Mouse (Mus musculus) gastrocnemius, postnatal 4 days (tissue): ENCODE measurements at regions not wholly inside any gene's neighbourhood (a gene's known extent, or its start where the extent isn't known, plus 50 kb on each side); places are given as distances from the start of the nearest gene placed in this dataset.

ENCODE experiments used
- DNase-seq, 2 experiments: peaks; one replicate each; pipeline ENCODE4 v3.0.0; 2021 to 2022; ENCODE audit warnings: low spot score in 2 of 2, mixed read lengths in 2 of 2

- DNase-seq: no peak
Observed at GRCm38 (mm10) chr6:117563704-117564103, 277.3 kb upstream of the Zfp637 start.

DNA sequence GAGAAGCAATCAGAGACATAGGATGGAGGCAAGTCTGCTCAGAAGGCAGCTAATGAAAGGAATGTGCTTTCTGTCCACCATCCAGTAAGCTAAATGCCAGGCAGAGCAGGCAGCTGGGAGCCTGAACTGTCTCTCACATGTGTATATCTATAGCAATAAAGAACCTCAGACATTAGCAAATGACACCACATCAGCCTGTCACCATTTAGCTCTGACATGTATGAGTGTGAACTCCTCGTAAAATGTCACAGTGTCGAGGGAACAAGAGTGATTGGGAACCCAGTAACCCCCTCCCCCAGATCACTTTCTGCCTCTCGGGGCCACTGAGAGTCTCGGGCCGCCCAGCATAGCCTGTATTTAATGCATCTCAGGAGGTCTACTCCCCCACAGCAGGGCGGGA, 274.2 kb upstream of the Zfp637 start:
- no peak for DNase-seq

DNA sequence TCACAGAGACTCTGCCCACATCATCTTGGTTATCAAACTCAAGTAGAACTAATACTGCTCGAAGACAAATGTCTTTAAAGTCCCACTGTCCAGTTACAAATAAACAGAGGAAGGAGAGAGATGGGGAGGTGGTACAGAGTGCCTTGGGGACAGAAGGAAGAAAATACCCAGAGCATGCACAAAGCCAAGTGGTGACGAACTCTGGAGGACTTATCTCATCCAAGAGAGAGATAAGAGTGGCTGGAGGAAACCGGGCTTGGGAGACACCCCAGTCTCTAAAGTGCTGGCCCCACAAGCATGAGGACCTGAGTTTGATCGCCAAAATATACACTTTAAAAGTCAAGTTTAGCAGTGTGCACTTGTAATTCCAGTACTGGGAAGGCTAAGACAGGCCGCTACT, 273.3 kb upstream of the Zfp637 start:
- DNase-seq: no peak

DNA sequence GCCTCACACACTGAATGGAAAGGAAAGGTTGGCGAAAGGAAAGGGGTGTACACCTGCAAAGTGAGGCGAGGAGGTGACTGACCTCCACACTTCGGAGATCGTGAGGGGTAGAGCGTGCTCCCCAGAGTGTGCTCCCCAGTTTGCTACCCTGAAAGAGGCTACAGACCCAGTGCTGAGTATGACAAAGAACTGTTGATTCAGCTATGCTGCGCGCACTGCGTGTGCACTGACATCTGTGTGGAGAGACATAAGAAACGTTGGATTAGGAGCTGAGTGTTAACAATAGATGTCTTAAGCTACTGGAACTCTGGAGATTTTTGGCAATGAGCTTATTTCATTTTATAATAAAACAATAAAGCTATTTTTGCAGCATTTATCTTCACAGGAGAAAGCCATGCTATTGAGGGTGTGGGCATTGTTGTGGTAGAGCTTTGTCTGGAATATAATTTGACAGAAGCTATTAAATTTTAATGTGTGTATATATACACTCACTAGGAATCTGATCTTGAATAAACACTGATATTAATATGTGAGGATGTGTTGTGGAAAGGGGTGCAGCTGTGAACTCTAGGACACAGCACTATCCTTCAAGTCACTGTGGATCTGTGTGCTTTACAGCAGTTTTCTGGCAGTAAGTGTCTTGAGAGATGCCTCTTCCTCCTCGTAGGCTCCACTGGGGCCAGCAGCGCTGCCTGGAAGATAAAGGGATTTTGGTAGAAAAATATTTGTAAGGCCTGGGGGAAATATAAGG, 271.2 kb upstream of the Zfp637 start:
- no peak for DNase-seq

GRCm38 (mm10) chr6:117570346-117570745, 270.6 kb upstream of the Zfp637 start:
- DNase-seq: no peak

DNA sequence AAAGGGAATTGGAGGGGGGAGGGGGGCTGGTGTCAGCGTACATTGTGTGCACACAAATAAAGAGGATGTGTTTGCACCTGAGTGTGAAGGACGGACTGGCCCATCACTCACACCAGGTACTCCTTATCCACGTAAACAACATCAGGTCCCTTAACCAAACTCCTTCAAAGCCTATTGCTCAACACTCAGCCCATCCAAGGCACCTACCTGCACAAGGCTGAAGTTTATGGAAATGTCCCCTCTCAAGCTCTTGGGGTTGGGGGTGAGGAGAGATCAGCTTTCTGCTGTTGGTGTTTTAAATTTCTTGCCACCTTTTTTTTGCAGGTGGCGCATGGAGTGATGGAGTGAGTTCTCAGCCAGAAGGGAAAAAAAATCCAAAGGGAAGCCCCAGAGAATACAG, 270.2 kb upstream of the Zfp637 start:
- DNase-seq: no peak

DNA sequence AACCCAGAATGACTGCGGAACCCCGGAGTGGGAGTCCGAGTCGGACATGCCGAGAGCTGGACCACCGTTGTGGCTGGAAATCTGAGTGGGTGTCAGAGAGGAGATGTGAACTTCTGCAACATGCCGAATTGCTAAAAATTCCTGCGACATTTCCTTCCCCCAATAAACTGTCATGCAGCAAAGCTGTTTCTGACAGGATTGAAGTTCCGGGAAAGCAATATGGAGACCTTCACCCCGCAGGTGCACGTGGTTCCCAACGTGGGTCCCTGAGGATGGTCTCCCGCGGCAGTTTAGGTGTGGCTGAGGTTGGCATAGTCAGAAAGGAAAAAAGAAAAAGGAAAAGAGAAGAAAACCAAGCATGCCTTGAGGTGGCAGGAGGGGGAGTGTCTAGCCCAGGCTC, 269.0 kb upstream of the Zfp637 start:
- no peak for DNase-seq

GRCm38 (mm10) chr6:117573371-117573770, 267.6 kb upstream of the Zfp637 start:
- DNase-seq: no peak

GRCm38 (mm10) chr6:117574146-117574545, 266.8 kb upstream of the Zfp637 start:
- no peak for DNase-seq

DNA sequence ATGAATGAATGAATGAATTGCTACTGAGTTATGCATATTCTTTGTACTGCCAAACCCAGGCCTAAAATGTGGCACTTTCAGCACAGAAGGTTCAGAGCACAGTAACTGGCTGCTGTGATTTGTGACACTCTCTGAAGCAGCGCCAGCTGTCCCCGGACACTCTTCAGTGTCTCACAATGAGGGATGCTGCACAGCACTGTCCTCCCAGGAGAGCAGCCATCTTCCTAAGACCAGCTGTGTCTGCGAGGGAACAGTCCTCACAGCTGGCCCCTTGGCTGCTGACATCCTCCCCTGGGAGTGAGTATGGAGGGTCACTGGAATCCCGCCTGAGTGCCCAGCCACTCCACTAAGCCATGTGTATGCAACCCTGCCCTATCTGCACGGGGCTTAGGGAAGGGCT, 265.9 kb upstream of the Zfp637 start:
- DNase-seq: no peak

GRCm38 (mm10) chr6:117576021-117576420, 265.0 kb upstream of the Zfp637 start:
- DNase-seq: no peak

DNA sequence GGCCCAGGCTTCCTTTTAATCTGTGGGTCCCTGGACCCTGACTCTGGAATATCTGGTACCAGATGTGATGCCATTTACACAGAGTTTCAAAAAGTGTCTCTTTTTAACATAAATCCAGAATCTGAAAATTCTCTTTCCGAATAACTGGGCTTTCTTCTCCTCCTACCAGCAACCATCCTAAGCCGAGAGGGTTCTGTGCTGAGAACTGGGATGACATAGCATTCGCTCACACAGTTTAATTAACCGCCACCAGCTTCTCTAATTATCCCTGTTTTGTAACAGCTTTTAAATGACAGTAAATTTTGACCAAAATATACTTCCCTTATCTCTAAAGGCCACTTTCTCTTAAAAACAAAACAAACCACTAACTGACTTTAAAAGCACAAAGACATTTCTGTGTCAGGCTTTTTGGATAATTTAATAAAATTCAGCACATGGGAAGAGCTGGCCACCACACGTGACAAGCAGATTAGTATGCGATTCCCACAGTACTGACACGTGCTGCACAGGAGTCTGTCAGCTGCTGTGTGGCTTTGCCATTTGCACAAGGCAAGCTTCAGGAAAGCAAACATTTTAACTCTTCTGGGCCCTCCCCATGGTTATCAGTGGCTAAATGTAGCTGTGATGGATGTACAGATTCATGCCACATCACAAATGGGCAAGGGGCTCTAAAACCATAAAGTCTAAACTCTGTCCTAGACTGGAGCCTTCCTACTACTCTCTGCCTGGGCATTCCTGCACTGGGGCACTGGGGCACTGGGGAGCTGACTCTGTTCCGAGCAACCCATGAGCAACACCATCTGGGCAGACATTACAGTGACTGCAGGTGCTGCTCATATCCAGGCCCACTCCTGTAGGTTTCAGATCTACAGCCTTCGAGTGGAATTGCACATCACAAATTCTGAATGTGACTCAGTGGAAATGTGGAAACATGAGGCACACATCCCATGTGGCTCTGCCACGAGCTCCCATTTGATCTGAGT, 263.1 kb upstream of the Zfp637 start:
- peak in 1 of 2 experiments; percentile 4 for DNase-seq

GRCm38 (mm10) chr6:117580951-117581350, 260.0 kb upstream of the Zfp637 start:
- DNase-seq: no peak

DNA sequence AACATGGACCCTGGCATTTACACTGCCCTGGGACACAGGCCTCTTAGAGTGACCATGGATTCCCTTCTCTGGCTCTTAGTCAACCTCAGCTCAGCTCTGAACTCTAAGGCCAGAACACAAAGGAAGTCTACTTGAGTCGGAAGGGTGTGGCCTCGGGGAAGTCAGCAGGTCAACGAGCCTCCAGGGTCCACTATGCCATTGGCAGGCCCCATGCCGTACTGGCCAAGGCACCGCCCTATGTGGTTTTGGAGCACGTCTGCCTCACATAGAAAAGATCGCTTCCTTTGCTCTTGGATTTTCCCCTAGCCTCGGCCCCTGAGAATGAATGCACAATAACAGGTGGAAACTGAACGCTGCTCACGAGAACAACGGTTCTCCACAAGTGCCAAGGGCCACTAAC, 257.9 kb upstream of the Zfp637 start:
- peak in 1 of 2 experiments; percentile 31 for DNase-seq

DNA sequence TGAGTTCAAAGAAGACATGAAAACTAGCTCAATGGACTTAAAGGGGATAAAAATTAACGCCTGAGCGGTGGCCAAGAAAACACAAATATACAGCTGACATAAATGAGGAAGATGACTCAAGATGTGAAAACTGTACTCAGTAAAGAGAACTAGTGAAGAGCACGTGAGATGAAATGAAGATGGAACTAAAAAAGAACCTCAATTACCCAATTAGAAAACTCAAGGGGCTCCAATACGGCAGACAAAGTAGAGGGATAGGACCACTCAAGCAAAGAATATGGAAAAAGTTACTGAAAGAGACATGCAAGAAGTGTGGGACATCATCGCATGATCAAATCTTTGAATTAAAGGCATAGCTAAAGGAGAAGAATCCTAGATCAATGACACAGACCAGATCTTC, 256.4 kb upstream of the Zfp637 start:
- no peak for DNase-seq

- DNase-seq: no peak
Observed at GRCm38 (mm10) chr6:117596166-117596840, 244.7 kb upstream of the Zfp637 start.

DNA sequence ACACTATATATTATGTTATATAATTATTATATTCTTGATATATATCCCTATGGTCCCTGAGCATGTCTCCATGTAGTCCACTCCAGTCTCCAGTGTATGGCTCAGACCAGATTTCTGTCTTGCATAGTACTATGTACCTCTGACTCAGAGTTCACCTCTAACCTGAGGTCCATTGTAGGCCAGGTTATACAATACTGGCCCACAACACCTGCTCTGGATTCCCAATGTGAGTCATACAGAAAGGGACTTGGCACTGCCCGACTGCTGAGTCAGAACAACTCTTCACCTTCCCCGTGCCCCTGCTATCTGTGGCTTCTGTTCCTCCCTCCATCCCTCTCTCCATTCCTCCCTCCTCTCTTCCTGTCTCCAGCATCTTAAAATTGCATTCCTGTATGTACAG, 236.1 kb upstream of the Zfp637 start:
- DNase-seq: no peak

GRCm38 (mm10) chr6:117605685-117606084, 235.3 kb upstream of the Zfp637 start:
- no peak for DNase-seq

DNA sequence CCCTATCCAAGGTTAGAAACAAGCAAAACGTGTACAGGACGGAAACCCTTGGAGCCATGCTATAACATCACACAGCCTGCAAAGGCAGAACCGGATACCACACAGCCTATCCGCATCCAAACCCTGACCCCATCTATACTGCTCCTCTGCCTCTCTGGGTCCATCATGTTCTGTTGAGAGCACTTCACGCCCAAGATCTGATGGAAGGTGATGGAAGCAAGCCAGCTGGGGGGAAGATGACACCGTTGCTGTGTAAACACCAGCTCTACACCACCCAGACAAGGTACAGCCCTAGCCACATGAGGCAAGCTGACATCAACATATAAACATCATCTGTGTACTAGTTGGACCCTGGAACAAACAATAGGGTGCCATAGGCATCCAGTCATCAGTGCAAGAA, 234.8 kb upstream of the Zfp637 start:
- DNase-seq: no peak

GRCm38 (mm10) chr6:117607023-117607422, 234.0 kb upstream of the Zfp637 start:
- DNase-seq: no peak

- peak in 1 of 2 experiments; percentile 32 for DNase-seq
Observed at GRCm38 (mm10) chr6:117609476-117610404, 231.2 kb upstream of the Zfp637 start.
